Mouse (Mus musculus) heart, embryonic 13.5 days (tissue): ENCODE measurements around the gene Polr3gl. TPM values are rescaled to one million over a fixed set of nuclear protein-coding genes. Genes with fewer than 3 reads are reported as not detected.

Experiments
- ATAC-seq: fragments of 200-750 bp; cut with Nextera tagmentation; 2 replicates; pipeline ENCODE4 v1.8.0; 2017; ENCODE audit warnings: moderate TSS enrichment; ENCODE audit not compliant: insufficient number of reproducible peaks, low FRiP score, low TSS enrichment; ENCODE audit errors: extremely low read depth
- H3K27ac ChIP-seq: fragments of 300-500 bp; sonication (generic); replicated peaks from 2 replicates; pipeline ENCODE4 v1.5.1; 2015; ENCODE audit warnings: moderate library complexity, mild to moderate bottlenecking, inconsistent platforms
- H3K27me3 ChIP-seq: fragments of 300-500 bp; sonication (generic); replicated peaks from 2 replicates; pipeline ENCODE4 v1.6.1; 2015; ENCODE audit warnings: mild to moderate bottlenecking, inconsistent platforms
- H3K36me3 ChIP-seq: fragments of 300-500 bp; sonication (generic); 2 replicates; pipeline ENCODE4 v1.6.1; 2015; ENCODE audit warnings: mild to moderate bottlenecking, inconsistent platforms
- H3K4me1 ChIP-seq: fragments of 300-500 bp; sonication (generic); 2 replicates; pipeline ENCODE4 v1.6.1; 2015; ENCODE audit warnings: inconsistent platforms
- H3K4me2 ChIP-seq: fragments of 300-500 bp; sonication (generic); 2 replicates; pipeline ENCODE4 v1.6.1; 2015; ENCODE audit warnings: inconsistent platforms, mild to moderate bottlenecking, moderate library complexity
- H3K4me3 ChIP-seq: fragments of 300-500 bp; sonication (generic); 2 replicates; pipeline ENCODE4 v1.5.1; 2015; ENCODE audit warnings: moderate library complexity, mild to moderate bottlenecking, inconsistent platforms
- H3K9ac ChIP-seq: fragments of 300-500 bp; sonication (generic); 2 replicates; pipeline ENCODE4 v1.6.1; 2015; ENCODE audit warnings: inconsistent platforms, mild to moderate bottlenecking, moderate library complexity
- H3K9me3 ChIP-seq: fragments of 300-500 bp; sonication (generic); 2 replicates; pipeline ENCODE4 v1.6.1; 2016; ENCODE audit warnings: inconsistent platforms
- WGBS: fragments of 180-500 bp; shearing (Covaris S2); methylation state at CpG from one replicate; pipeline ENCODE4 v1.1.7; 2015; ENCODE audit warnings: mixed read lengths; 5-methylcytosine and 5-hydroxymethylcytosine counted together
- polyA plus RNA-seq: library from polyadenylated mRNA; unstranded; fragments of >200 nt; fragmentation: Nextera tagmentation; extraction: Ambion mirVana; gene quantifications from 2 replicates; pipeline ENCODE4 v1.2.1, GENCODE M21; 2015

The Polr3gl gene
- polyA plus RNA-seq, 1 experiment from 2014 or later: 33.5 TPM

GRCm38 (mm10) chr3:96596855-96597254, 2.9 kb upstream of the Polr3gl start:
- peak overlapping the region; percentile 63 for H3K4me3 ChIP-seq
- H3K36me3 ChIP-seq: no peaks in the 10 kb centered on the region
- H3K27me3 ChIP-seq: no peaks in the 10 kb centered on the region
- H3K4me2 ChIP-seq: peak overlapping the region; percentile 77
- no peak for ATAC-seq
- no peaks in the 10 kb centered on the region for H3K9me3 ChIP-seq
- H3K27ac ChIP-seq: peak overlapping the region; percentile 74
- H3K4me1 ChIP-seq: peaks cover 59% of the 10 kb centered on the region
- 0% methylated on average over 11 of the region's 12 CpGs for WGBS
- peak overlapping the region; percentile 84 for H3K9ac ChIP-seq

- no peaks in the 10 kb centered on the region for H3K9me3 ChIP-seq
- no peak for ATAC-seq
- H3K4me3 ChIP-seq: peak within 1 kb of the TSS; percentile 63
- H3K9ac ChIP-seq: peak within 1 kb of the TSS; percentile 84
- peak within 1 kb of the TSS; percentile 77 for H3K4me2 ChIP-seq
- peaks cover 57% of the 10 kb centered on the region for H3K4me1 ChIP-seq
- WGBS: under 1% methylated on average over 23 of the region's 23 CpGs
- H3K27me3 ChIP-seq: no peaks in the 10 kb centered on the region
- H3K27ac ChIP-seq: peak within 1 kb of the TSS; percentile 74
- no peaks in the 10 kb centered on the region for H3K36me3 ChIP-seq
Measured at GRCm38 (mm10) chr3:96596228-96596707, 2.3 kb upstream of the Polr3gl start, which contains the start of gene Ankrd34a. Gene Ankrd34a, plus strand, starts transcription at chr3:96596636.

- H3K36me3 ChIP-seq: 0 out of 2 replicates have a peak, but pooled peaks cover 3% of the 10 kb centered on the region
- H3K4me1 ChIP-seq: peaks cover 57% of the 10 kb centered on the region
- no peak for ATAC-seq
- peak overlapping the region; percentile 77 for H3K4me2 ChIP-seq
- H3K27me3 ChIP-seq: no peaks in the 10 kb centered on the region
- H3K9ac ChIP-seq: peak overlapping the region; percentile 84
- H3K9me3 ChIP-seq: no peaks in the 10 kb centered on the region
- peak overlapping the region; percentile 63 for H3K4me3 ChIP-seq
- H3K27ac ChIP-seq: peak overlapping the region; percentile 73
- 36% methylated on average over 6 of the region's 6 CpGs for WGBS
Measured at GRCm38 (mm10) chr3:96595661-96596060, 1.7 kb upstream of the Polr3gl start.

- H3K27ac ChIP-seq: no peak overlapping the region
- WGBS: 67% methylated on average over 5 of the region's 5 CpGs
- H3K9ac ChIP-seq: no peak overlapping the region
Measured at GRCm38 (mm10) chr3:96594851-96595250, 870 bp upstream of the Polr3gl start.

GRCm38 (mm10) chr3:96593374-96593773, 607 bp downstream of the Polr3gl start:
- Histone ChIP-seq H3K27ac (peak overlapping the region; percentile 89), H3K4me1 (peaks cover 39% of the 10 kb centered on the region), H3K9me3 (no peaks in the 10 kb centered on the region), H3K9ac (peak overlapping the region; percentile 83), H3K4me3 (peak overlapping the region; percentile 65), H3K27me3 (no peaks in the 10 kb centered on the region), H3K4me2 (peak overlapping the region; percentile 89), H3K36me3 (peaks cover 10% of the 10 kb centered on the region; the same call in 1 of the 2 replicates)
- ATAC-seq: no peak
- WGBS: under 1% methylated on average over 10 of the region's 10 CpGs

More at GRCm38 (mm10) chr3:96594851-96595250, 870 bp upstream of the Polr3gl start:
- Histone ChIP-seq H3K4me1 (peaks cover 49% of the 10 kb centered on the region), H3K36me3 (peaks cover 7% of the 10 kb centered on the region; the same call in 1 of the 2 replicates), H3K4me2 (no peak overlapping the region), H3K9me3 (no peaks in the 10 kb centered on the region), H3K4me3 (no peak overlapping the region), H3K27me3 (no peaks in the 10 kb centered on the region)
- ATAC-seq: no peak

- no peaks in the 10 kb centered on the region for H3K9me3 ChIP-seq
- H3K4me3 ChIP-seq: no peak overlapping the region
- no peak overlapping the region for H3K4me2 ChIP-seq
- no peak overlapping the region for H3K9ac ChIP-seq
- 72% methylated on average over 4 of the region's 4 CpGs for WGBS
- ATAC-seq: no peak
- peaks cover 20% of the 10 kb centered on the region for H3K4me1 ChIP-seq
- no peaks in the 10 kb centered on the region for H3K27me3 ChIP-seq
- H3K27ac ChIP-seq: no peak overlapping the region
- H3K36me3 ChIP-seq: peaks cover 10% of the 10 kb centered on the region; the same call in 1 of the 2 replicates
Measured at GRCm38 (mm10) chr3:96590657-96591056, 3.3 kb downstream of the Polr3gl start.

GRCm38 (mm10) chr3:96583386-96583785, 10.6 kb downstream of the Polr3gl start:
- no peak overlapping the region for H3K4me3 ChIP-seq
- no peak for ATAC-seq
- no peak overlapping the region for H3K4me2 ChIP-seq
- H3K9ac ChIP-seq: no peak overlapping the region
- H3K9me3 ChIP-seq: no peaks in the 10 kb centered on the region
- WGBS: 91% methylated on average over 5 of the region's 5 CpGs
- no peak overlapping the region for H3K27ac ChIP-seq
- H3K36me3 ChIP-seq: peaks cover 7% of the 10 kb centered on the region; the same call in 1 of the 2 replicates
- H3K27me3 ChIP-seq: no peaks in the 10 kb centered on the region
- peaks cover 26% of the 10 kb centered on the region for H3K4me1 ChIP-seq

- Histone ChIP-seq H3K9me3 (no peaks in the 10 kb centered on the region), H3K4me1 (peaks cover 38% of the 10 kb centered on the region), H3K27me3 (no peaks in the 10 kb centered on the region), H3K27ac (no peak overlapping the region), H3K4me3 (no peak overlapping the region), H3K9ac (no peak overlapping the region), H3K36me3 (peaks cover 7% of the 10 kb centered on the region; the same call in 1 of the 2 replicates), H3K4me2 (no peak overlapping the region)
- ATAC-seq: no peak
- 80% methylated on average over 16 of the region's 16 CpGs for WGBS
Measured at GRCm38 (mm10) chr3:96581771-96582515, 12.0 kb downstream of the Polr3gl start.

GRCm38 (mm10) chr3:96581141-96581540, 12.8 kb downstream of the Polr3gl start:
- WGBS: 45% methylated on average over 6 of the region's 6 CpGs
- H3K27me3 ChIP-seq: no peaks in the 10 kb centered on the region
- peaks cover 7% of the 10 kb centered on the region; the same call in 1 of the 2 replicates for H3K36me3 ChIP-seq
- no peaks in the 10 kb centered on the region for H3K9me3 ChIP-seq
- ATAC-seq: no peak
- H3K9ac ChIP-seq: peak overlapping the region; percentile 83; the same call in 1 of the 2 replicates
- peaks cover 44% of the 10 kb centered on the region for H3K4me1 ChIP-seq
- H3K27ac ChIP-seq: no peak overlapping the region
- H3K4me3 ChIP-seq: no peak overlapping the region
- H3K4me2 ChIP-seq: no peak overlapping the region

- WGBS: 9% methylated on average over 16 of the region's 16 CpGs
Measured at GRCm38 (mm10) chr3:96579885-96580454, 14.0 kb downstream of the Polr3gl start.

GRCm38 (mm10) chr3:96579239-96579750, 14.7 kb downstream of the Polr3gl start:
- peak overlapping the region; percentile 57 for H3K9ac ChIP-seq
- H3K36me3 ChIP-seq: peaks cover 7% of the 10 kb centered on the region; the same call in 1 of the 2 replicates
- H3K9me3 ChIP-seq: no peaks in the 10 kb centered on the region
- WGBS: 60% methylated on average over 4 of the region's 4 CpGs
- no peaks in the 10 kb centered on the region for H3K27me3 ChIP-seq
- no peak overlapping the region for H3K4me3 ChIP-seq
- no peak for ATAC-seq
- no peak overlapping the region for H3K4me2 ChIP-seq
- no peak overlapping the region; the same call in 1 of the 2 replicates for H3K27ac ChIP-seq
- H3K4me1 ChIP-seq: peaks cover 62% of the 10 kb centered on the region

More at GRCm38 (mm10) chr3:96579885-96580454, 14.0 kb downstream of the Polr3gl start:
- Histone ChIP-seq H3K4me2 (peak overlapping the region; percentile 71), H3K4me3 (peak overlapping the region; percentile 42), H3K9me3 (no peaks in the 10 kb centered on the region), H3K36me3 (peaks cover 7% of the 10 kb centered on the region; the same call in 1 of the 2 replicates), H3K4me1 (peaks cover 56% of the 10 kb centered on the region), H3K27ac (peak overlapping the region; percentile 30), H3K9ac (peak overlapping the region; percentile 83), H3K27me3 (no peaks in the 10 kb centered on the region)
- no peak for ATAC-seq
